Mouse (Mus musculus): Measurements from ENCODE around the gene Peg3.

DNA sequence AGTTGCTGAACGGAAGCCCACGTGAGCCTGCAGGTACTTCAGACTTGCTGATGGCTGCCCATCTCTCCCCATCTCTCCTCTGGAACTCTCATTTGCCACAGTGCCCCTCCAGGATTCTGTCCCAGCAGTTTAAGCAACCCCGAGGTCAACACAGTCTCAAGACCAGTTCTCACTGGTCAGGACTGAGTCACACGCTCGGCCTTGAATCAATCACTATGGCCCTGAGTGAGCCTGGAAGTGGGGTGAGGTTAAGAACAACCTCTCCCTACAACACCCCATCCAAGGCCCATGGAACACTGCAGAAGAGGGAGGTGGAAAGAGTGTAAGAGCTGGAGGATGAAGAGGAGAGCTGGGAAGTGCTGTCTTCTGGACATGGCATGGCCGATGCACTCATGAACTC is 44.7 kb downstream of the Peg3 start:
- TF ChIP-seq POLR2A (IDR thresholded peaks at IDR 0.05; ENCODE audit: insufficient read depth, low read length) = no peak
- no peak for TF ChIP-seq CTCF (IDR thresholded peaks at IDR 0.05; ENCODE audit: low read depth, low read length)

All from ES-Bruce4 (cell line).